Mouse (Mus musculus) large intestine, adult 2 months (tissue): ENCODE measurements around the gene Tnks2. TPM values are rescaled to one million over a fixed set of nuclear protein-coding genes. Genes with fewer than 3 reads are reported as not detected.

Source experiments
- DNase-seq: peaks from one replicate; pipeline ENCODE4 v3.0.0-alpha.2; 2012; ENCODE audit warnings: low read depth, low spot score
- WGBS: fragments of 180-500 bp; shearing (Covaris S2); methylation state at CpG from one replicate; pipeline ENCODE4 v1.1.7; 2018; 5-methylcytosine and 5-hydroxymethylcytosine counted together
- polyA plus RNA-seq: library from polyadenylated mRNA; depleted of rRNA; stranded (reverse); fragments of >200 nt; gene quantifications from 2 replicates; pipeline ENCODE4 v1.2.3, GENCODE M21; 2012

Tnks2 gene
- polyA plus RNA-seq, 1 experiment: 10.6 TPM

GRCm38 (mm10) chr19:36883119-36883518, 49.1 kb downstream of the Tnks2 start:
- 87% methylated on average over 6 of the region's 6 CpGs for WGBS
- no peak for DNase-seq

- no peak for DNase-seq
- WGBS: 90% methylated on average over 2 of the region's 2 CpGs
Observed at GRCm38 (mm10) chr19:36886316-36886715, 52.3 kb downstream of the Tnks2 start.

GRCm38 (mm10) chr19:36887706-36888105, 53.7 kb downstream of the Tnks2 start:
- 82% methylated on average over 3 of the region's 3 CpGs for WGBS
- DNase-seq: no peak

GRCm38 (mm10) chr19:36891746-36892145, 57.7 kb downstream of the Tnks2 start:
- 94% methylated on average over 3 of the region's 3 CpGs for WGBS
- DNase-seq: no peak

- WGBS: 44% methylated on average over 10 of the region's 10 CpGs
- no peak for DNase-seq
Observed at GRCm38 (mm10) chr19:36896791-36897569, 62.9 kb downstream of the Tnks2 start.

- no peak for DNase-seq
- WGBS: 55% methylated on average over 9 of the region's 9 CpGs
Observed at GRCm38 (mm10) chr19:36897778-36898177, 63.7 kb downstream of the Tnks2 start.

GRCm38 (mm10) chr19:36903377-36903776, 69.3 kb downstream of the Tnks2 start:
- DNase-seq: no peak
- WGBS: 51% methylated on average over 7 of the region's 7 CpGs

- DNase-seq: no peak
- 3% methylated on average over 41 of the region's 41 CpGs for WGBS
Observed at GRCm38 (mm10) chr19:36904211-36905007, 70.4 kb downstream of the Tnks2 start.

- 70% methylated on average over 3 of the region's 3 CpGs for WGBS
Observed at GRCm38 (mm10) chr19:36909150-36909549, 75.1 kb downstream of the Tnks2 start.

GRCm38 (mm10) chr19:36909676-36910292, 75.8 kb downstream of the Tnks2 start:
- no peak for DNase-seq
- WGBS: 21% methylated on average over 9 of the region's 9 CpGs

More at GRCm38 (mm10) chr19:36909150-36909549, 75.1 kb downstream of the Tnks2 start:
- DNase-seq: no peak

- 48% methylated on average over 12 of the region's 12 CpGs for WGBS
- DNase-seq: no peak
Observed at GRCm38 (mm10) chr19:36910424-36911045, 76.5 kb downstream of the Tnks2 start.

- DNase-seq: no peak
- WGBS: 68% methylated on average over 7 of the region's 7 CpGs
Observed at GRCm38 (mm10) chr19:36913064-36913463, 79.0 kb downstream of the Tnks2 start.

GRCm38 (mm10) chr19:36916206-36916605, 82.2 kb downstream of the Tnks2 start:
- 77% methylated on average over 4 of the region's 4 CpGs for WGBS
- no peak for DNase-seq

- 85% methylated on average over 1 of the region's 1 CpGs for WGBS
- no peak for DNase-seq
Observed at GRCm38 (mm10) chr19:36916876-36917389, 82.9 kb downstream of the Tnks2 start.

- no peak for DNase-seq
- WGBS: under 1% methylated on average over 85 of the region's 85 CpGs
Observed at GRCm38 (mm10) chr19:36918441-36919301, 84.6 kb downstream of the Tnks2 start.

GRCm38 (mm10) chr19:36919466-36919865, 85.4 kb downstream of the Tnks2 start, which contains the start of gene Fgfbp3:
Fgfbp3 (minus strand) TSS chr19:36919615.
- no peak for DNase-seq
- 9% methylated on average over 12 of the region's 12 CpGs for WGBS

- 15% methylated on average over 2 of the region's 2 CpGs for WGBS
- DNase-seq: no peak
Observed at GRCm38 (mm10) chr19:36922015-36922414, 88.0 kb downstream of the Tnks2 start.

GRCm38 (mm10) chr19:36922936-36923335, 88.9 kb downstream of the Tnks2 start:
- WGBS: 73% methylated on average over 3 of the region's 3 CpGs
- no peak for DNase-seq
